Mouse (Mus musculus): ENCODE results near the gene Spag7.

Gene Spag7

GRCm38 (mm10) chr11:70639976-70640375, 29.2 kb downstream of the Spag7 start:
- DNase-seq, result no peak

GRCm38 (mm10) chr11:70638714-70639278, 30.4 kb downstream of the Spag7 start, which contains the start of gene Gp1ba:
Gp1ba (plus strand) TSS chr11:70639122.
- DNase-seq, result no peak

- no peak for DNase-seq
Measured at GRCm38 (mm10) chr11:70638293-70638692, 30.9 kb downstream of the Spag7 start.

- no peak for DNase-seq
Measured at GRCm38 (mm10) chr11:70637764-70638163, 31.5 kb downstream of the Spag7 start.

- no peak for DNase-seq
Measured at GRCm38 (mm10) chr11:70635601-70636000, 33.6 kb downstream of the Spag7 start.

- no peak for DNase-seq
Measured at GRCm38 (mm10) chr11:70630129-70630528, 39.1 kb downstream of the Spag7 start.

GRCm38 (mm10) chr11:70629557-70629956, 39.7 kb downstream of the Spag7 start:
- DNase-seq, result no peak

GRCm38 (mm10) chr11:70628431-70628830, 40.8 kb downstream of the Spag7 start:
- DNase-seq, result no peak

GRCm38 (mm10) chr11:70626877-70627276, 42.3 kb downstream of the Spag7 start:
- DNase-seq, result no peak

- DNase-seq, result peak in 1 of 2 experiments; percentile 59
Measured at GRCm38 (mm10) chr11:70625473-70625872, 43.7 kb downstream of the Spag7 start.

- DNase-seq, result no peak
Measured at GRCm38 (mm10) chr11:70623053-70623742, 46.0 kb downstream of the Spag7 start.

- no peak for DNase-seq
Measured at GRCm38 (mm10) chr11:70621972-70622814, 47.0 kb downstream of the Spag7 start.

- DNase-seq, result no peak
Measured at GRCm38 (mm10) chr11:70619101-70619500, 50.1 kb downstream of the Spag7 start, which contains the start of gene Chrne. Chrne (minus strand) TSS chr11:70619216.

GRCm38 (mm10) chr11:70615516-70616093, 53.6 kb downstream of the Spag7 start, which contains the start of gene 4930544D05Rik:
4930544D05Rik (plus strand) TSS chr11:70615848.
- no peak for DNase-seq

GRCm38 (mm10) chr11:70615074-70615473, 54.1 kb downstream of the Spag7 start:
- peak; percentile 76 to 84 for DNase-seq
